Comparison of ENCODE assay signal across 8 mouse cellular contexts in genomic region chr3:100921825-100922505, GRCm38 (mm10). TPM values are rescaled to one million over a fixed set of nuclear protein-coding genes. Genes with fewer than 3 reads are reported as not detected.
DNase-seq lines count a peak whose midpoint lies in the region; ATAC-seq lines count a peak whose summit lies in the region.

Gene Trim45 (plus strand): TSS chr3:100922202.

- H3K4me1 ChIP-seq in hindbrain, embryonic 15.5 days (replicated peaks) = peaks cover 41% of the 10 kb centered on the region

- H3K9me3 ChIP-seq in hindbrain, embryonic 15.5 days = no peaks in the 10 kb centered on the region

- WGBS in hindbrain, embryonic 15.5 days = under 1% methylated on average over 39 of the region's 39 CpGs

- peak within 1 kb of the TSS; percentile 85 for H3K27ac ChIP-seq in hindbrain, embryonic 15.5 days (replicated peaks)

- H3K9ac ChIP-seq in hindbrain, embryonic 15.5 days = peak within 1 kb of the TSS; percentile 60

- no peaks in the 10 kb centered on the region for H3K36me3 ChIP-seq in hindbrain, embryonic 15.5 days

- H3K4me3 ChIP-seq in hindbrain, embryonic 15.5 days = peak within 1 kb of the TSS; percentile 51

- DNase-seq in T-cell, adult 2 months (ENCODE audit: low spot score) = peak; percentile 98
- peak; percentile 98 to 100 for DNase-seq in cerebellum, postnatal 36 days
- DNase-seq in frontal cortex, postnatal 36 days (ENCODE audit: low spot score in 2 of 2) = peak; percentile 99 to 100
- peak; percentile 99 for DNase-seq in left cerebral cortex, adult 11 months (ENCODE audit: low spot score)
- DNase-seq in lung, postnatal 4 days = peak; percentile 98 to 100
- DNase-seq in retina, postnatal 7 days (ENCODE audit: low read depth, low spot score) = peak; percentile 98
- peak; percentile 87 for DNase-seq in urinary bladder, adult 2 months (ENCODE audit: low spot score)

- H3K27me3 ChIP-seq in hindbrain, embryonic 15.5 days = no peaks in the 10 kb centered on the region

- peak; percentile 99 for ATAC-seq in hindbrain, embryonic 15.5 days (ENCODE audit: low FRiP score, low read depth)

- H3K4me2 ChIP-seq in hindbrain, embryonic 15.5 days = peak within 1 kb of the TSS; percentile 61

RNA-seq across cellular contexts. Expression of gene Trim45, which starts in this region (rescaled TPM):
- 7.3 and 8.2 TPM in 2 replicates for polyA plus RNA-seq in hindbrain, embryonic 15.5 days (2015; fragmentation: Nextera tagmentation; extraction: Ambion mirVana)
- polyA plus RNA-seq in urinary bladder, adult 2 months (2012; rRNA removed) = 7.0 and 7.8 TPM in 2 replicates

Comparison
In these comparisons a context has a peak if more than half of its experiments do, and no peak if none do; other contexts are left out.
1. Peak in every context shown above with its lines: DNase-seq, ATAC-seq, H3K4me3 ChIP-seq and H3K27ac ChIP-seq.